Mouse (Mus musculus) midbrain, postnatal 0 days (tissue): ENCODE data around the gene Kctd8. TPM values are rescaled to one million over a fixed set of nuclear protein-coding genes. Genes with fewer than 3 reads are reported as not detected.

Experiments used
- ATAC-seq: fragments of 200-750 bp; cut with Nextera tagmentation; 2 replicates; pipeline ENCODE4 v1.8.0; 2017; ENCODE audit warnings: moderate number of reproducible peaks, mild to moderate bottlenecking, moderate TSS enrichment, moderate library complexity; ENCODE audit not compliant: low FRiP score
- DNase-seq: peaks from one replicate; pipeline ENCODE4 v3.0.0-alpha.2; 2015; ENCODE audit warnings: low spot score
- H3K27ac ChIP-seq: fragments of 300-500 bp; sonication (generic); 2 replicates; pipeline ENCODE4 v1.5.1; 2014; ENCODE audit warnings: low read depth, mild to moderate bottlenecking, low read length, mixed read lengths
- H3K27me3 ChIP-seq: fragments of 300-500 bp; sonication (generic); 2 replicates; pipeline ENCODE4 v1.6.1; 2014; ENCODE audit warnings: low read length, control low read depth, mixed read lengths; ENCODE audit not compliant: insufficient read depth
- H3K36me3 ChIP-seq: fragments of 300-500 bp; sonication (generic); 2 replicates; pipeline ENCODE4 v1.6.1; 2014; ENCODE audit warnings: low read length, control low read depth, mixed read lengths; ENCODE audit not compliant: insufficient read depth
- H3K4me1 ChIP-seq: fragments of 300-500 bp; sonication (generic); 2 replicates; pipeline ENCODE4 v1.6.1; 2014; ENCODE audit warnings: mild to moderate bottlenecking, control low read depth, antibody characterized with exemption, low read length, mixed read lengths; ENCODE audit not compliant: insufficient read depth
- H3K4me2 ChIP-seq: fragments of 300-500 bp; sonication (generic); 2 replicates; pipeline ENCODE4 v1.6.1; 2014; ENCODE audit warnings: low read depth, mild to moderate bottlenecking, low read length, mixed read lengths; ENCODE audit not compliant: poor library complexity, severe bottlenecking
- H3K4me3 ChIP-seq: fragments of 300-500 bp; sonication (generic); 2 replicates; pipeline ENCODE4 v1.5.1; 2014; ENCODE audit warnings: low read depth, mild to moderate bottlenecking, low read length, moderate library complexity
- H3K9ac ChIP-seq: fragments of 300-500 bp; sonication (generic); replicated peaks from 2 replicates; pipeline ENCODE4 v1.6.1; 2014; ENCODE audit warnings: mild to moderate bottlenecking, low read length, moderate library complexity, mixed read lengths; ENCODE audit not compliant: poor library complexity, severe bottlenecking
- H3K9me3 ChIP-seq: fragments of 300-500 bp; sonication (generic); 2 replicates; pipeline ENCODE4 v1.6.1; 2016; ENCODE audit warnings: low read length, control low read depth
- CTCF ChIP-seq: IDR thresholded peaks from 2 replicates; pipeline ENCODE4 v1.5.1; 2016; ENCODE audit warnings: antibody characterized with exemption, mild to moderate bottlenecking
- WGBS: fragments of 180-500 bp; shearing (Covaris S2); extraction: QIAGEN DNeasy Blood & Tissue Kit; methylation state at CpG from one replicate; pipeline ENCODE4 v1.1.7; 2014; 5-methylcytosine and 5-hydroxymethylcytosine counted together
- microRNA-seq: library from miRNA; unstranded; fragments of <30 nt; microRNA quantifications from one replicate; pipeline ENCODE4, GENCODE M21; 2016; ENCODE audit warnings: borderline number of aligned reads
- polyA plus RNA-seq: library from polyadenylated mRNA; unstranded; fragments of >200 nt; fragmentation: Nextera tagmentation; extraction: Ambion mirVana; gene quantifications from 2 replicates; pipeline ENCODE4 v1.2.1, GENCODE M21; 2015
- total RNA-seq: library from RNA; depleted of rRNA; stranded (reverse); fragments of >200 nt; gene quantifications from 2 replicates; pipeline ENCODE4 v1.2.3, GENCODE M21; 2014; rRNA removed

The Kctd8 gene
- total and polyA plus RNA-seq, 2 experiments from 2014 or later: 32.8 to 57.3 TPM

GRCm38 (mm10) chr5:69141082-69141481 lies 200.4 kb downstream of the Kctd8 start:
- ATAC-seq (no peak), DNase-seq (no peak)
- no peak for TF ChIP-seq CTCF
- Histone ChIP-seq H3K4me3 (no peak overlapping the region), H3K27me3 (no peaks in the 10 kb centered on the region), H3K4me2 (no peak overlapping the region), H3K27ac (no peak overlapping the region), H3K4me1 (no peaks in the 10 kb centered on the region), H3K9me3 (no peaks in the 10 kb centered on the region), H3K36me3 (no peaks in the 10 kb centered on the region), H3K9ac (no peak overlapping the region)
- WGBS: 84% methylated on average over 4 of the region's 4 CpGs

DNA sequence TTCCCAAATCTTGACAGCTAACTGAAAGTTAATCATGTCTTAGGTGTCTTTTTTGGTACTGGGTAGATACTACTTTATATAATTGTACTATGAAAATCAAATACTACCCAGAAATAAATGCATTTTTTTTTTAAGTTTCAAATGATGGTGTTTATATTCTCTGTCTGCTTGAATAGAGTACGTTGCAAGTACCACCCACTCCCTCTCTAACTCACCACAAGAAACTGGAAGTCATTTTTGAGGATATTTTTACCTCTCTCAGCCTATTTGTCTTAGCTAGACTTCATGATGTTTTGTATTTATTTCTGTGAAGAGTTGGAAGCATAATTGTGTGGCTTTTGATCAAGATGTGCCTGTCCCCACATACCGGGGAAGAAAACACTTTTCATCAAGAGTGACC lies 232.8 kb downstream of the Kctd8 start:
- H3K4me3 ChIP-seq: no peak overlapping the region
- no peaks in the 10 kb centered on the region for H3K4me1 ChIP-seq
- H3K9me3 ChIP-seq: no peaks in the 10 kb centered on the region
- no peak overlapping the region for H3K9ac ChIP-seq
- no peaks in the 10 kb centered on the region for H3K36me3 ChIP-seq
- H3K27ac ChIP-seq: no peak overlapping the region
- no peaks in the 10 kb centered on the region for H3K27me3 ChIP-seq
- TF ChIP-seq CTCF: no peak
- DNase-seq (no peak), ATAC-seq (no peak)
- H3K4me2 ChIP-seq: no peak overlapping the region
- WGBS: 90% methylated on average over 2 of the region's 2 CpGs

GRCm38 (mm10) chr5:69088912-69089311 lies 252.6 kb downstream of the Kctd8 start:
- no peak for DNase-seq
- no peak for TF ChIP-seq CTCF
- Histone ChIP-seq H3K4me2 (no peak overlapping the region), H3K27me3 (no peaks in the 10 kb centered on the region), H3K9me3 (no peaks in the 10 kb centered on the region), H3K4me3 (no peak overlapping the region), H3K4me1 (no peaks in the 10 kb centered on the region), H3K36me3 (no peaks in the 10 kb centered on the region), H3K27ac (no peak overlapping the region), H3K9ac (no peak overlapping the region)
- ATAC-seq: no peak

Small RNA genes lying within 50 kb of the gene (microRNA-seq; reads per million reads assigned to microRNA genes)
- not detected for gene Gm24368

Other genes starting within 250 kb of the Kctd8 start
- gene Yipf7, start 201.0 kb upstream of the Kctd8 start, total RNA-seq: not detected in 2 replicates
- 0.12 TPM in 1 of 2 replicates, not detected in the other for gene Yipf7, start 201.0 kb upstream of the Kctd8 start, polyA plus RNA-seq
- 42.7 and 58.1 TPM in 2 replicates for gene Guf1, start 215.2 kb upstream of the Kctd8 start, total RNA-seq
- 33.4 and 35.5 TPM in 2 replicates for gene Guf1, start 215.2 kb upstream of the Kctd8 start, polyA plus RNA-seq